Mouse (Mus musculus) ovary, adult 18-20 months (tissue): ENCODE data around the gene Urah.

ENCODE experiments used
- DNase-seq: peaks from one replicate; pipeline ENCODE4 v3.0.0; 2022; ENCODE audit warnings: low spot score, mixed read lengths

Gene Urah

DNA sequence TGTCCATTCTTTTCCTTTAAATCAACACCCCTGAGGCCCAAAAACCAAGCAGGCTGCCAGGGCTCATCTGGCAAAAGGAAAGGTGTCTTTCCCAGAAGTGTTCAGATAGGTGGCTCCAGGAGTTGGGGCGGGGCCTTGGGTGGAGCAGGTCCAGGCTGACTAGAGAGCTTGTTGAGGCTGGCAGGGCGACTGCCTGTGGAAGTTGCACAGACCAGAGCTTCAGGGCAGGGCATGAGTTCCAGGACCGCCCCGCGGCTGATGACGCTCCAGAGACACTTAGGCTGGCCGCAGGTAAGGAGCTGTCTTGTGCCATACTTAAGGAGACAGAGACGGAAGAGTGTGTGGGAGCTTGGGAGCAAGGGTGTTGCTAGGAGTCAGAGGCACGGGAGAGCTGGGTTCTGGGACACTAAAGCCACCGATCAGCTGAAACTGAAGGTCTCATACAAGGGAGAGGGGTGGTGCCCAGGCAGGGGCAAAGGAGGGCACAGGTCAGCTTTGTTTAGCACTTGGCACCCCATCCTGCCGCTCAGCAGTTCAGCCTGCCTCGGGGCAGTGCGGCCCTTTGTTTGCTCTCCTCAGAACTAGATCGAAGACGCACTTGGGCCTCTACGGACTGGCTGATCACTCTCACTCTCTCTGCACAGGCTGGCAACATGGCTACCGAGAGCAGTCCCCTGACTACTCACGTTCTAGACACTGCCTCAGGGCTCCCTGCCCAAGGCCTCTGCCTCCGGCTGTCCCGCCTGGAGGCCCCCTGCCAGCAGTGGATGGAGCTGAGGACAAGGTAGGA, at the start of gene Urah:
TSS of gene Urah (plus strand) at position 51 of the 790 bp plus-strand sequence.
- no peak for DNase-seq

DNA sequence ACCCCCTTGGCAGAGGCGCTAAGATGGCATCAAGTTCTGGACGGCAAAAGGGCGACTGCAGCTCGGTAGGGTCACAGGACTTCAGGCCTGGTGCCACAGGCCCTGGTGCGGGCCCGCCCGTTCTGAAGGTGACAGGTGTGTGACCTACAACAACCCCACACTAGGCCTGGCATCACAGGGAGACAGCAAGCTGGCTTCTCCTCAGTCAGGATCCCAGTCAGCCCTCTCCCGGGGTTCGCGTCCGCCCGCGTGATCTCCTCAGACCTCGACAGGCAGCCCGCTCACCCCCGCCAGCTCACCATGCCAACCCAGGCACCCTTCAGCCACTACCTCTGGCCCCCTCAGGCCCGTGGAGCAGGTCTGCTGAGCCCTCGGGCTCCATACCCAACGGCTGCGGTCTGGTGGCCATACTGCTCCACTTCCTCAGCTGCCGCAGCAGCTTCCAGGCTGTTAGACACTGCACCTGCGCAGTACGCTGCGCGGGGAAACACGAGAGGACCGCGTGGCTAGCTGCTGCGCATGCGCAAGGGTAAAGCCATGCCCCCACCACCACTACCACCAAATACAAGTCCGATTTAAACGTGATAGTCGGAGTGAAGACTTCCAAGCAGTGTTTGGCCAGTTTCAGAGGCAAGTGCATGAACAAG, 47.3 kb upstream of the Urah start, which contains the start of gene Syce1:
TSS of gene Syce1 (minus strand) at position 447 of the 647 bp plus-strand sequence.
- no peak for DNase-seq

DNA sequence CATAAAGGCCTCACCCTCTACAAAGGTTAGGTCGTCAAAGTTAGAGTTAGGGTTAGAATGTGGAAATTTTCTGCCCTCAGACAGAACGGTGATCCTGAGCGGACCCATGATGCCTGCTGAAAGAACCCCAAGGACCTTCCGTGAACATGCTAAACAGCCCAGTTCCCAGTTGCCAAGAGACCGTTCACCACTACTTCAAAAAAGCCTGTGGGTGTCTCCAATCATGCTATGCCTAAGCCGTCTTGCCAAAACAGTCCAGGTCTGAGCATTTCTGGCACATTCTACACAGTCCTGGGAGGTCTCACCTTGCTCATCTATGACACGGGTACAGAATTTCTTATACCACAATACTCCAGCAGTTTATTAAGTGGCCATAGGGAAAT, 46.8 kb upstream of the Urah start:
- DNase-seq = no peak

GRCm38 (mm10) chr7:140793541-140793940, 41.3 kb upstream of the Urah start:
- no peak for DNase-seq

GRCm38 (mm10) chr7:140797619-140798018, 37.2 kb upstream of the Urah start:
- no peak for DNase-seq

DNA sequence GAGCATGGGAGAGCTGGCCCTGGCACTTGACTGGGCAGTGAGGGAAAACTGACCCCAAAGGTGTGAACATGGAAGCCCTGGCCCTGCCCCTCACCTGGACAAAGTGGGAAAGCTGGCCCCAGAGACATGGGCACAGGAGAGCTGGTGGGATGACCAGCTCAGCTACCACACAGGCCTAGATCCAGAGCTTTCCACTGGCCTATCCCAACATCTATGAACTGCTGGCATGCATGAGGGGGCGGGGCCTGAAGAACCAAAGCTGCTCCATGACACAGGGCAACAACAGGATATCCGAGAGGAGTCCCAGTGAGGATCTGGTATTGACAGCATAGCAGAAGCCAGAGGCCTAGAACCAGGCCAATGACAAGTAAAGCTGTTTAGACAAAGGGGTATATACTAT, 36.6 kb upstream of the Urah start:
- DNase-seq = no peak

- no peak for DNase-seq
These were observed 32.2 kb upstream of the Urah start for GRCm38 (mm10) chr7:140802629-140803028.

GRCm38 (mm10) chr7:140805704-140806103, 29.1 kb upstream of the Urah start:
- DNase-seq = no peak

GRCm38 (mm10) chr7:140810496-140810895, 24.3 kb upstream of the Urah start:
- DNase-seq = no peak

DNA sequence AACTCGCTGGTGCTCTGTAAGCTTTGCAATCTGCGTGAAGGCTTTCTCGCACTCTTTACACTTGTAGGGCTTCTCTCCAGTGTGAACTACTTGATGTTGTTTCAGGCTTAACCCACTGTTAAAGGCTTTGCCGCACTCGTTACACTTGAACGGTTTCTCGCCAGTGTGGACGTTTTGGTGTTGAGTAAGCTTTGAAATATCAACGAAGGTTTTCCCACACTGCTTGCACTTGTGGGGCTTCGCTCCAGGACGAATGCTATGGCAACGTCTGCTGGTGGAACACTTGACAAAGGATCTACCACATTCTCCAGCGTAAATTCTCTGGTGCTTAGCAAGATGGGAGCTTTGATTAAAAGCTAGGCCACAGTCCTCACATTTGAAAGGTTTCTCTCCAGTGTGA, 23.1 kb upstream of the Urah start:
- DNase-seq = no peak

- no peak for DNase-seq
These were observed 22.0 kb upstream of the Urah start for GRCm38 (mm10) chr7:140812850-140813249.

DNA sequence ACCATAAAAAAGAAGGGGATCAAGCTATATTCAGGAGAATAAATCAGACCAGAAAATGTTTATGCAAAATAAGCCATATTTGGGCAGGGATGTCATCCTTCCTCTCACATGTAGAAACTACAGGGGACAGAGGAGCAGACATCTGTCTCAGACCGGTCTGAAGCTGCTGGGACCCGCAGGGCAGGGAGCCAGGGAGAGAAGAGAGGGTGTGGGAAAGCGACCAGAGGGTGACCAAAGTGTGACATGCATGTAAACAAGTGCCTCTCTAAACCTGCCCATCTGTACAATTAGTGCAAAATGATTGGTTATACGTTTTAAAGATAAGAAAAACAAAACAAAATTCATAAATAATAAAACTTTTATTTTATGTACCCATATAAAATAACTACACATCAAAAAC, 14.6 kb upstream of the Urah start:
- no peak for DNase-seq

DNA sequence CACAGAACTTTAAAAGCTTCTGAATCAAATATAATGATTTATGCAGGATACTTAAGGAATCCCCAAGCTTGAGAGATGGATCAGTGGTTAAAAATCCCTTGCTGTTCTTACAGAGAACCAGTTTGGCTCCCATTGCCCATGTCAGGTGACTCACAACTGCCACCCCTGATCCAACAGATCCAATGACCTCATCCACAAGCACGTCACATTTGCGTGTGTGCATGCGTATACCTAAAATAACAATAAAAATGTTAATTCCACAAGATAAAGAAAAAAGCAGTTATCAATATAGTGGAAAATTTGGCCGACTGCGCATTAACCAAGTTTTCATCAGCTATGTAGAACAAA, 13.5 kb upstream of the Urah start:
- no peak for DNase-seq

- DNase-seq = no peak
These were observed 13.0 kb upstream of the Urah start, which contains the start of gene Zfp941 for GRCm38 (mm10) chr7:140821653-140822329. Zfp941 (minus strand) TSS chr7:140822178.

DNA sequence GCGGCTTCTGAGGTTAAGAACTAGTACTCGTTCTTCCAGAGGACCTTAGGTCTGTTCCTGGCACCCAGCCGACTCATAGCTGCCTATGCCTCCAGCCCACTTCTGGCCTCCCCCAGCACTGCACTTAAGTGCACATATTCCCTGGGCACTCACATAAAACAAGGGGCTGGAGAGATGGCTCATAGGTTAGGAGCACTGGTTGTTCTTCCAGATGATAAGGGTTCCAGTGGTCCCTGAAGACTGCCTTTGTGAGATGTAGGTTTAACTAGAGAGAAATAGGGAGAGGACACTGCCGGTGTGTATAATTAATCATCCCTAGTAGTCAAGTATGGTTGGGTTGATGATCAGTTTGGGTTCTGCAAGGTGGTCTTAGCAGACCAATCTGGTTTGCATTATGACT, 12.1 kb upstream of the Urah start:
- DNase-seq = no peak

- DNase-seq = no peak
These were observed 6.5 kb upstream of the Urah start for GRCm38 (mm10) chr7:140828171-140828881.

- DNase-seq = no peak
These were observed 3.4 kb upstream of the Urah start for GRCm38 (mm10) chr7:140831447-140831846.

DNA sequence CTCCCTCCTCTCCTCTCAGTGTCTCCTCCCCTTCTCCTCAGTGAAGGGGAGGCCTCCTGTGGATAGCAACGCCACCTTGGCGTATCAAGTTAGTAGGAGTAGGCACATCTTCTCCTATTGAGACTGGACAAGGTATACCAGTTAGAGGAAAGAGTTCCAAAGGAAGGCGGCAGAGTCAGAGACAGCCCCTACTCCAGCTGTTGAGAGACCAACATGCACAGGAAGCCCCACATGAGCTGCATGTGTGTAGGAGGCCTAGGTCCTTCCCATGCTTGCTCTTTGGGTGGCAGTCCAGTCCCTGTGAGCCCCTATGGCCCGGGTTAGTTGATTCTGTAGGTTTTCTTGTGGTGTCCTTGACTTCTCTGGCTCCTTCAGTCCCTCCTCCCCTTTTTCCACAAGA, 1.5 kb upstream of the Urah start:
- DNase-seq = no peak

DNA sequence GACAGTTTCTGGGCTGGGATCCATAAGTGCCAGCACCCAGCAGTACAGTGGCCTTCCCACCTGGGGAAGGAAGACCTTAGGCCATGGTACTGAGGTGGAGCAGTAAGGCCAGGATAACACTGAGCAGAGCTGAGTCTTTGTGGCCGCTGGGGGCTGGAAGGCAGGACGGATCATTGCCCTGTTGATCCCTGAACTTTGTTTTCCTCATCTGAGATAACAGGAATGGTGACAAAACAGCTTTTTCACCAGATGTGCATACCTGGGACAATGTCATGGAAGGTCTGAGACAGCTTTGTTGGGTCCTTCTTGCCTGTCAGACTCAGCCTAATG, 905 bp downstream of the Urah start:
- DNase-seq = no peak

DNA sequence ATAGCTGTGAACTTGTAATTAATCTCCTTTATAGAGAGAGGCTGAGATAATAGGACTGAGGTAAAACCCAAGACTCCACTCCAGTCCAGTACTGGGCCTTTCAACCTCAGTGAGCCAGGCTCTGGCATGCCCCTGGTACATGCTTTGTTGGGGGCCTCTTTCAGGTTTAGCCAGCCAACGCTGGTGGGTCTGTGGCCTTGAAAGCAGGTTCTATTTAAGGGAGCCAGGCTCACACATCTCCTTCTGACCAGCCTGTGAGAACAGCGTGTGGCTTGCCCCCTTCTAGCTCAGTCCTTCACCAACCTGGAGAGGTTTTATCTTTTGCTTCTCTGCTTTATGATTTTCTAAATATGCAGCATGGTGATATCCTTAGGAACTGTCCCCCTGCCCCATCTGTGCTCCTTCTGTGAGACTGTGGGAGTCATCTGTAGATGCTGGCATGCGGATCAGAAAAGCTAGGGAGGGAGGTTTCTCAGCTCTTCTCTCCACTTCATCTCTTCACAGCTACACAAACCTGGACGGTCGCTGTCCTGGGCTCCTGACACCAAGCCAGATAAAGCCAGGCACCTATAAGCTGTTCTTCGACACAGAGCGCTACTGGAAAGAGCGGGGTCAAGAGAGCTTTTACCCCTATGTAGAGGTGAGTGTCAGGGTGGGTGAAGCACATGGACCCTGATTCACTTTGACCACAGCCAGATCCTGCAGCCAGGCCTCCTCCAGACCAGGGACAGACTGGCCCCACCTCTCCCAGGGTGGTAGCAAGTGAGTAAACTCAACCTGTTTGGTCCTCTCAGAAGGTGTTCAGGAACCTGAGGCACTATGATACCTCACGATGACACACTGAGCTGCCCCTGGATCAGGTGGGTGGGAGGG, 1.7 kb downstream of the Urah start:
- DNase-seq = no peak

DNA sequence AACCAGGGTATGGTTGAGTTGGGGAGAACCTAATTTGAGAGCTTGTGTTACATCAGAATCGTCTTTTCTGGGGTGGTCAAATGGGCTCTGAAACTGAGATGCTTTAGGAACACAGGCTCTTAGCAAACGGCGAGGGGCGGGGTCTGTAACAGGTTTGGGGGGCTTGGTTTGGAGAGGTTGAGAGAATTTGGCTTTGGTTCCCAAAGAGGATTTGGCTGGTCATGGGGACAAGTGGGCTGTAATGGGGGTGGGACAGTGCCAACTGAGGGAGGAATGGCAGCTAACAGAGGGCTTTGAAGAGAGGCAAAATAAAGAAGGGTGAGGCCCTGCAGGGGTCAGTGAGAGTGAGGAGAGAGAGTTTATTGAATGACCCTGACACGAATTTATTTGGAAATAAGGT, 4.7 kb downstream of the Urah start:
- DNase-seq = no peak
